Mouse (Mus musculus) liver, embryonic 14.5 days (tissue): ENCODE data around the gene Prkaa2.

ENCODE experiments used
- CTCF ChIP-seq: IDR thresholded peaks from 2 replicates; pipeline ENCODE4 v1.5.1; 2016; ENCODE audit warnings: antibody characterized with exemption, low read depth, control low read depth
- EP300 ChIP-seq: IDR thresholded peaks from 2 replicates; pipeline ENCODE4 v1.6.1; 2016; ENCODE audit warnings: antibody characterized with exemption, low read depth

GRCm38 (mm10) chr4:105101337-105101688 lies 8.4 kb downstream of the Prkaa2 start:
- TF ChIP-seq CTCF = no peak
- no peak for TF ChIP-seq EP300
